Mouse (Mus musculus): ENCODE results near the gene Serpinb5. TPM values are rescaled to one million over a fixed set of nuclear protein-coding genes. Genes with fewer than 3 reads are reported as not detected.
"Not testable (repeated sequence)": the region's sequence is repeated elsewhere in the genome, so short reads cannot be mapped to it uniquely, and the experiment has no call there.

Serpinb5 gene
- total RNA-seq (2021) = under 1 TPM in 1 of 2 experiments, not detected in 1; 0.16 TPM
- long read RNA-seq, experiment 1 = 0 reads
- long read RNA-seq, experiment 2 = 0 reads

- no peak for DNase-seq (ENCODE audit: low spot score in 2 of 2)
Observed at GRCm38 (mm10) chr1:106860847-106861246, at the start of gene Serpinb5. Gene Serpinb5, plus strand, starts transcription at chr1:106861173.

- no peak for DNase-seq (ENCODE audit: low spot score in 2 of 2)
Observed at GRCm38 (mm10) chr1:106814864-106815263, 46.1 kb upstream of the Serpinb5 start.

GRCm38 (mm10) chr1:106815265-106815664 is 45.7 kb upstream of the Serpinb5 start:
- DNase-seq (ENCODE audit: low spot score in 2 of 2) = no peak

- DNase-seq (ENCODE audit: low spot score in 2 of 2) = no peak
Observed at GRCm38 (mm10) chr1:106816766-106817165, 44.2 kb upstream of the Serpinb5 start.

GRCm38 (mm10) chr1:106818323-106818722 is 42.6 kb upstream of the Serpinb5 start:
- no peak for DNase-seq (ENCODE audit: low spot score in 2 of 2)

GRCm38 (mm10) chr1:106822297-106822696 is 38.7 kb upstream of the Serpinb5 start:
- DNase-seq (ENCODE audit: low spot score in 2 of 2) = no peak

GRCm38 (mm10) chr1:106828784-106829183 is 32.2 kb upstream of the Serpinb5 start:
- no peak for DNase-seq (ENCODE audit: low spot score in 2 of 2)

- no peak for DNase-seq (ENCODE audit: low spot score in 2 of 2)
Observed at GRCm38 (mm10) chr1:106865543-106865942, 4.6 kb downstream of the Serpinb5 start.

- peak; percentile 74 to 87 for DNase-seq (ENCODE audit: low spot score in 2 of 2)
Observed at GRCm38 (mm10) chr1:106866029-106866428, 5.1 kb downstream of the Serpinb5 start.

GRCm38 (mm10) chr1:106866768-106867167 is 5.8 kb downstream of the Serpinb5 start:
- DNase-seq (ENCODE audit: low spot score in 2 of 2) = peak in 1 of 2 experiments; percentile 12

- no peak for DNase-seq (ENCODE audit: low spot score in 2 of 2)
Observed at GRCm38 (mm10) chr1:106869986-106870385, 9.0 kb downstream of the Serpinb5 start.

GRCm38 (mm10) chr1:106875193-106875886 is 14.4 kb downstream of the Serpinb5 start:
- DNase-seq (ENCODE audit: low spot score in 2 of 2) = no peak

GRCm38 (mm10) chr1:106876147-106876546 is 15.2 kb downstream of the Serpinb5 start:
- DNase-seq (ENCODE audit: low spot score in 2 of 2) = no peak

- DNase-seq (ENCODE audit: low spot score in 2 of 2) = no peak
Observed at GRCm38 (mm10) chr1:106882723-106883122, 21.8 kb downstream of the Serpinb5 start.

- no peak for DNase-seq (ENCODE audit: low spot score in 2 of 2)
Observed at GRCm38 (mm10) chr1:106883369-106883768, 22.4 kb downstream of the Serpinb5 start.

GRCm38 (mm10) chr1:106883812-106884211 is 22.8 kb downstream of the Serpinb5 start:
- no peak for DNase-seq (ENCODE audit: low spot score in 2 of 2)

GRCm38 (mm10) chr1:106895142-106895541 is 34.2 kb downstream of the Serpinb5 start:
- DNase-seq (ENCODE audit: low spot score in 2 of 2) = not testable (repeated sequence)

- DNase-seq (ENCODE audit: low spot score in 2 of 2) = peak in 1 of 2 experiments; percentile 7
Observed at GRCm38 (mm10) chr1:106901406-106901805, 40.4 kb downstream of the Serpinb5 start.

GRCm38 (mm10) chr1:106931954-106932353 is 71.0 kb downstream of the Serpinb5 start:
- no peak for DNase-seq (ENCODE audit: low spot score in 2 of 2)
